Mouse (Mus musculus) MEL (cell line): ENCODE measurements around the gene Rnf220. TPM values are rescaled to one million over a fixed set of nuclear protein-coding genes. Genes with fewer than 3 reads are reported as not detected.
A peak's percentile ranks its signal among the peaks of the same experiment; 100 is the strongest.

Experiments used
- DNase-seq: peaks from one replicate; pipeline ENCODE4 v3.0.0; 2011; ENCODE audit warnings: low read depth, low spot score
- H3K27ac ChIP-seq: 2 replicates; pipeline ENCODE4 v1.5.1; 2012; ENCODE audit warnings: low read depth, mild to moderate bottlenecking, control low read depth, low read length, moderate library complexity; ENCODE audit not compliant: control insufficient read depth
- H3K27me3 ChIP-seq, 2 experiments: fragments of 150-350 bp in 1 of 2; sonication (generic) in 1 of 2; 2 replicates each; pipeline ENCODE4 v1.6.1; 2012; ENCODE audit warnings: low read length in 2 of 2, mild to moderate bottlenecking in 2 of 2, improper control_type of control experiment in 1 of 2, moderate library complexity in 1 of 2; ENCODE audit not compliant: insufficient read depth in 2 of 2, control insufficient read depth in 1 of 2
- H3K36me3 ChIP-seq, 2 experiments: 2 replicates each; pipeline ENCODE4 v1.6.1; 2012 to 2014; ENCODE audit warnings: low read length in 2 of 2, improper control_type of control experiment in 1 of 2, inconsistent platforms in 1 of 2, mild to moderate bottlenecking in 1 of 2; ENCODE audit not compliant: insufficient read depth in 2 of 2, control insufficient read depth in 1 of 2
- H3K4me1 ChIP-seq, 2 experiments: fragments of 150-350 bp in 1 of 2; sonication (generic) in 1 of 2; 2 replicates each; pipeline ENCODE4 v1.6.1; 2012; ENCODE audit warnings: low read length in 2 of 2, improper control_type of control experiment in 1 of 2, mild to moderate bottlenecking in 1 of 2; ENCODE audit not compliant: insufficient read depth in 2 of 2, control insufficient read depth in 1 of 2
- H3K4me3 ChIP-seq, 2 experiments: fragments of 150-350 bp in 1 of 2; sonication (generic) in 1 of 2; 2 replicates each; pipeline ENCODE4 v1.5.1; 2012; ENCODE audit warnings: low read depth in 2 of 2, low read length in 2 of 2, mild to moderate bottlenecking in 2 of 2, moderate library complexity in 2 of 2, control low read depth in 1 of 2, improper control_type of control experiment in 1 of 2; ENCODE audit not compliant: control insufficient read depth in 1 of 2, insufficient read depth in 1 of 2
- H3K79me2 ChIP-seq: 2 replicates; pipeline ENCODE4 v1.6.1; 2012; ENCODE audit warnings: mild to moderate bottlenecking, low read length, moderate library complexity; ENCODE audit not compliant: control insufficient read depth, poor library complexity, insufficient read depth
- H3K9ac ChIP-seq: 2 replicates; pipeline ENCODE4 v1.6.1; 2012; ENCODE audit warnings: low read depth, mild to moderate bottlenecking, control low read depth, low read length, moderate library complexity; ENCODE audit not compliant: control insufficient read depth, poor library complexity, severe bottlenecking
- H3K9me3 ChIP-seq: fragments of 150-350 bp; sonication (generic); replicated peaks from 2 replicates; pipeline ENCODE4 v1.6.1; 2012; ENCODE audit warnings: mild to moderate bottlenecking, low read length, improper control_type of control experiment, moderate library complexity; ENCODE audit not compliant: insufficient read depth
- BHLHE40 ChIP-seq: IDR thresholded peaks from 2 replicates; pipeline ENCODE4 v1.6.1; 2012; ENCODE audit warnings: low read depth, mild to moderate bottlenecking, inconsistent platforms, low read length, improper control_type of control experiment, borderline replicate concordance
- CHD1 ChIP-seq: IDR thresholded peaks from 2 replicates; pipeline ENCODE4 v1.6.1; 2012; ENCODE audit warnings: low read depth, mild to moderate bottlenecking, inconsistent platforms, low read length, improper control_type of control experiment
- CHD2 ChIP-seq: IDR thresholded peaks from 2 replicates; pipeline ENCODE4 v1.6.1; 2011; ENCODE audit warnings: low read length, improper control_type of control experiment
- E2F4 ChIP-seq: IDR thresholded peaks from 2 replicates; pipeline ENCODE4 v1.6.1; 2011; ENCODE audit warnings: low read depth, low read length, improper control_type of control experiment, borderline replicate concordance
- ELF1 ChIP-seq: IDR thresholded peaks from 2 replicates; pipeline ENCODE4 v1.6.1; 2014; ENCODE audit warnings: low read depth, mild to moderate bottlenecking, inconsistent platforms, low read length, improper control_type of control experiment, moderate library complexity
- EP300 ChIP-seq, 2 experiments: IDR thresholded peaks; 2 replicates each; pipeline ENCODE4 v1.6.1; 2011; ENCODE audit warnings: improper control_type of control experiment in 2 of 2, low read length in 2 of 2, low read depth in 1 of 2, mild to moderate bottlenecking in 1 of 2
- ETS1 ChIP-seq: IDR thresholded peaks from 2 replicates; pipeline ENCODE4 v1.6.1; 2012; ENCODE audit warnings: low read depth, mild to moderate bottlenecking, inconsistent platforms, low read length, improper control_type of control experiment, moderate library complexity
- GABPA ChIP-seq: IDR thresholded peaks from 2 replicates; pipeline ENCODE4 v1.6.1; 2012; ENCODE audit warnings: low read depth, mild to moderate bottlenecking, inconsistent platforms, low read length, improper control_type of control experiment, moderate library complexity
- HCFC1 ChIP-seq: IDR thresholded peaks from 2 replicates; pipeline ENCODE4 v1.6.1; 2012; ENCODE audit warnings: low read depth, mild to moderate bottlenecking, inconsistent platforms, low read length, improper control_type of control experiment, moderate library complexity
- JUND ChIP-seq: IDR thresholded peaks from 2 replicates; pipeline ENCODE4 v1.6.1; 2011; ENCODE audit warnings: low read depth, mild to moderate bottlenecking, improper control_type of control experiment, low read length
- MAFK ChIP-seq: IDR thresholded peaks from 2 replicates; pipeline ENCODE4 v1.6.1; 2011; ENCODE audit warnings: low read depth, mild to moderate bottlenecking, low read length, improper control_type of control experiment, borderline replicate concordance
- MAX ChIP-seq: IDR thresholded peaks from 2 replicates; pipeline ENCODE4 v1.6.1; 2011; ENCODE audit warnings: low read length, improper control_type of control experiment
- MAZ ChIP-seq: IDR thresholded peaks from 2 replicates; pipeline ENCODE4 v1.6.1; 2012; ENCODE audit warnings: low read depth, mild to moderate bottlenecking, inconsistent platforms, low read length, improper control_type of control experiment
- MXI1 ChIP-seq: IDR thresholded peaks from 2 replicates; pipeline ENCODE4 v1.6.1; 2011; ENCODE audit warnings: mild to moderate bottlenecking, low read depth, low read length, improper control_type of control experiment
- MYB ChIP-seq: IDR thresholded peaks from 2 replicates; pipeline ENCODE4 v1.6.1; 2011; ENCODE audit warnings: mild to moderate bottlenecking, low read depth, low read length, improper control_type of control experiment
- MYC ChIP-seq: IDR thresholded peaks from 2 replicates; pipeline ENCODE4 v1.6.1; 2011; ENCODE audit warnings: low read depth, mild to moderate bottlenecking, low read length, improper control_type of control experiment, moderate library complexity
- NELFE ChIP-seq: IDR thresholded peaks from 2 replicates; pipeline ENCODE4 v1.6.1; 2011; ENCODE audit warnings: low read depth, low read length, improper control_type of control experiment
- NRF1 ChIP-seq: IDR thresholded peaks from 2 replicates; pipeline ENCODE4 v1.6.1; 2014; ENCODE audit warnings: low read depth, mild to moderate bottlenecking, inconsistent platforms, low read length, improper control_type of control experiment, moderate library complexity; ENCODE audit not compliant: poor library complexity, insufficient read depth, severe bottlenecking
- POLR2A ChIP-seq, 2 experiments: IDR thresholded peaks; 2 replicates each; pipeline ENCODE4 v1.6.1; 2011 to 2012; ENCODE audit warnings: low read length in 2 of 2, mild to moderate bottlenecking in 2 of 2, control low read depth in 1 of 2, improper control_type of control experiment in 1 of 2, low read depth in 1 of 2, moderate library complexity in 1 of 2; ENCODE audit not compliant: control insufficient read depth in 1 of 2, insufficient read depth in 1 of 2, poor library complexity in 1 of 2
- POLR2AphosphoS2 ChIP-seq: IDR thresholded peaks from 2 replicates; pipeline ENCODE4 v1.6.1; 2011; ENCODE audit warnings: low read length, improper control_type of control experiment
- POLR2AphosphoS5 ChIP-seq: IDR thresholded peaks from 2 replicates; pipeline ENCODE4 v1.6.1; 2012; ENCODE audit warnings: low read depth, borderline replicate concordance, mild to moderate bottlenecking, inconsistent platforms, low read length, moderate library complexity, mixed read lengths
- RAD21 ChIP-seq: IDR thresholded peaks from 2 replicates; pipeline ENCODE4 v1.6.1; 2011; ENCODE audit warnings: mild to moderate bottlenecking, low read depth, low read length, improper control_type of control experiment
- SIN3A ChIP-seq: IDR thresholded peaks from 2 replicates; pipeline ENCODE4 v1.6.1; 2012; ENCODE audit warnings: low read length, improper control_type of control experiment, inconsistent platforms
- SMC3 ChIP-seq: IDR thresholded peaks from 2 replicates; pipeline ENCODE4 v1.6.1; 2011; ENCODE audit warnings: low read depth, low read length, improper control_type of control experiment
- TAL1 ChIP-seq: IDR thresholded peaks from 2 replicates; pipeline ENCODE4 v1.6.1; 2012; ENCODE audit warnings: mild to moderate bottlenecking, inconsistent platforms, low read length, moderate library complexity, mixed read lengths
- TBP ChIP-seq: IDR thresholded peaks from 2 replicates; pipeline ENCODE4 v1.8.0; 2011; ENCODE audit warnings: low read depth, low read length, improper control_type of control experiment
- UBTF ChIP-seq: IDR thresholded peaks from 2 replicates; pipeline ENCODE4 v1.6.1; 2012; ENCODE audit warnings: low read depth, mild to moderate bottlenecking, inconsistent platforms, low read length, improper control_type of control experiment, moderate library complexity, borderline replicate concordance; ENCODE audit not compliant: insufficient read depth
- USF2 ChIP-seq, 2 experiments: IDR thresholded peaks; 2 replicates each; pipeline ENCODE4 v1.6.1; 2011 to 2012; ENCODE audit warnings: improper control_type of control experiment in 2 of 2, low read length in 2 of 2, borderline replicate concordance in 1 of 2, inconsistent platforms in 1 of 2, low read depth in 1 of 2, mild to moderate bottlenecking in 1 of 2; ENCODE audit not compliant: insufficient read depth in 1 of 2
- ZKSCAN1 ChIP-seq: IDR thresholded peaks from 2 replicates; pipeline ENCODE4 v1.6.1; 2012; ENCODE audit warnings: low read depth, mild to moderate bottlenecking, inconsistent platforms, low read length, improper control_type of control experiment, moderate library complexity
- ZNF384 ChIP-seq: IDR thresholded peaks from 2 replicates; pipeline ENCODE4 v1.6.1; 2012; ENCODE audit warnings: low read depth, mild to moderate bottlenecking, inconsistent platforms, low read length, improper control_type of control experiment
- polyA plus RNA-seq, 2 experiments: library from polyadenylated mRNA; stranded (reverse) in 1 of 2; unstranded in 1 of 2; fragments of >175 nt in 1 of 2; fragments of >200 nt in 1 of 2; gene quantifications; 2 replicates each; pipeline versions ENCODE4 v1.2.1 to v1.2.4; 2012; ENCODE audit warnings: low replicate concordance in 2 of 2, low read depth in 1 of 2; ENCODE audit not compliant: insufficient read length in 2 of 2, insufficient read depth in 1 of 2, missing spikeins in 1 of 2
- total RNA-seq: library from RNA; depleted of rRNA; stranded (reverse); fragments of 300-350 nt; gene quantifications from 2 replicates; pipeline ENCODE4 v1.2.3, GENCODE M21; 2012

Gene Rnf220
- total and polyA plus RNA-seq, 3 experiments, result 121 to 201 TPM; not detected in 1

DNA sequence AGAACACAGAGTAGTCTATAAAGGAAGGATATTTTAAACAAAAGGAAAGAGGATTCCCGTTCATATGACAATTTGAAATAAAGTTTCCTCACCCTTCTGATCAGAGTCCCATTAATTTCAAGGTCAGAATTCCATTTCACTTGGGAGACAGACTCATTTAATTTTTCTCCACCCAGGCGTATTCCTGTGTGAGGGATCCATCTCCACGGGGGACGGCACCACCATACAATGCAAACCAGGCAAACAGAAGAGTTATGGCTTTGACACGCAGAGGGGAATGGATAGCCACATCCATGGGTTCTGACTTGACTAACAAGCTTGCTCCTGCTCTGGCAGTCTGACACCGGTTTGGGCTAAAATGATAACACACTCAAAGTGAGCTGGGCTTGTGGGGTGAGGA, 9.4 kb downstream of the Rnf220 start:
- Histone ChIP-seq H3K9me3 (no peaks in the 10 kb centered on the region), H3K79me2 (no peaks in the 10 kb centered on the region), H3K27ac (no peak overlapping the region), H3K9ac (no peak overlapping the region), H3K4me3 (no peak overlapping the region)
- no peak for DNase-seq
- no peak for TF ChIP-seq CHD2
- no peak for TF ChIP-seq SMC3
- no peak for TF ChIP-seq ELF1
- TF ChIP-seq POLR2AphosphoS5, result no peak
- TF ChIP-seq ZNF384, result no peak
- no peak for TF ChIP-seq CHD1
- no peak for TF ChIP-seq MXI1
- TF ChIP-seq USF2 (IDR thresholded peaks at IDR 0.05; ENCODE audit: borderline replicate concordance in 1 of 2, insufficient read depth in 1 of 2, low read depth in 1 of 2, low read length in 2 of 2), result no peak
- no peak for TF ChIP-seq MAFK
- TF ChIP-seq HCFC1, result no peak
- no peak for TF ChIP-seq POLR2A (IDR thresholded peaks at IDR 0.05; ENCODE audit: control insufficient read depth in 1 of 2, insufficient read depth in 1 of 2, low read depth in 1 of 2, low read length in 2 of 2, poor library complexity in 1 of 2)
- TF ChIP-seq MAZ, result no peak
- no peak for TF ChIP-seq MYB
- TF ChIP-seq GABPA, result no peak
- no peak for TF ChIP-seq TBP
- no peak for TF ChIP-seq TAL1
- TF ChIP-seq NRF1, result no peak
- TF ChIP-seq SIN3A, result no peak
- TF ChIP-seq BHLHE40, result no peak
- TF ChIP-seq RAD21, result no peak
- TF ChIP-seq, all 39 proteins: peak for 0
- peaks cover 0 to 4% of the 10 kb centered on the region in 2 experiments; a peak in 2 of 4 replicates for H3K27me3 ChIP-seq
- H3K4me1 ChIP-seq, result peaks cover 0 to 11% of the 10 kb centered on the region in 2 experiments; a peak in 1 of 4 replicates
- peaks cover 0 to 7% of the 10 kb centered on the region in 2 experiments; a peak in 2 of 4 replicates for H3K36me3 ChIP-seq

GRCm38 (mm10) chr4:117486188-117486587, 10.7 kb downstream of the Rnf220 start:
- H3K9ac ChIP-seq, result no peak overlapping the region
- no peaks in the 10 kb centered on the region for H3K79me2 ChIP-seq
- H3K9me3 ChIP-seq, result no peaks in the 10 kb centered on the region
- peaks cover 0 to 16% of the 10 kb centered on the region in 2 experiments; a peak in 2 of 4 replicates for H3K36me3 ChIP-seq
- H3K4me1 ChIP-seq, result peaks cover 2 to 19% of the 10 kb centered on the region in 2 experiments; a peak in 3 of 4 replicates
- H3K27me3 ChIP-seq, result peaks cover 0 to 4% of the 10 kb centered on the region in 2 experiments; a peak in 1 of 4 replicates
- no peak overlapping the region for H3K4me3 ChIP-seq
- DNase-seq, result peak; percentile 18
- H3K27ac ChIP-seq, result no peak overlapping the region
- no peak for TF ChIP-seq TBP
- TF ChIP-seq NRF1, result no peak
- no peak for TF ChIP-seq JUND
- TF ChIP-seq MXI1, result peak; percentile 42; the same call in 1 of the 2 replicates
- TF ChIP-seq SIN3A, result no peak
- TF ChIP-seq E2F4, result no peak
- TF ChIP-seq ELF1, result no peak
- TF ChIP-seq SMC3, result no peak
- peak; percentile 81 for TF ChIP-seq MAX
- TF ChIP-seq BHLHE40, result 0 out of 2 replicates have a peak, but pooled peaks have one; percentile 20
- no peak for TF ChIP-seq UBTF
- no peak for TF ChIP-seq CHD2
- TF ChIP-seq ETS1, result peak; percentile 13; the same call in 1 of the 2 replicates
- no peak for TF ChIP-seq ZKSCAN1
- no peak for TF ChIP-seq USF2 (IDR thresholded peaks at IDR 0.05; ENCODE audit: borderline replicate concordance in 1 of 2, insufficient read depth in 1 of 2, low read depth in 1 of 2, low read length in 2 of 2)
- 0 out of 4 replicates have a peak, but pooled peaks of 1 of the 2 experiments have one; percentile 17 for TF ChIP-seq EP300 (IDR thresholded peaks at IDR 0.05; ENCODE audit: low read depth in 1 of 2, low read length in 2 of 2)
- no peak for TF ChIP-seq NELFE
- no peak for TF ChIP-seq MYC
- no peak for TF ChIP-seq POLR2AphosphoS2
- no peak for TF ChIP-seq TAL1
- TF ChIP-seq HCFC1, result no peak
